In the genomic region with DNA sequence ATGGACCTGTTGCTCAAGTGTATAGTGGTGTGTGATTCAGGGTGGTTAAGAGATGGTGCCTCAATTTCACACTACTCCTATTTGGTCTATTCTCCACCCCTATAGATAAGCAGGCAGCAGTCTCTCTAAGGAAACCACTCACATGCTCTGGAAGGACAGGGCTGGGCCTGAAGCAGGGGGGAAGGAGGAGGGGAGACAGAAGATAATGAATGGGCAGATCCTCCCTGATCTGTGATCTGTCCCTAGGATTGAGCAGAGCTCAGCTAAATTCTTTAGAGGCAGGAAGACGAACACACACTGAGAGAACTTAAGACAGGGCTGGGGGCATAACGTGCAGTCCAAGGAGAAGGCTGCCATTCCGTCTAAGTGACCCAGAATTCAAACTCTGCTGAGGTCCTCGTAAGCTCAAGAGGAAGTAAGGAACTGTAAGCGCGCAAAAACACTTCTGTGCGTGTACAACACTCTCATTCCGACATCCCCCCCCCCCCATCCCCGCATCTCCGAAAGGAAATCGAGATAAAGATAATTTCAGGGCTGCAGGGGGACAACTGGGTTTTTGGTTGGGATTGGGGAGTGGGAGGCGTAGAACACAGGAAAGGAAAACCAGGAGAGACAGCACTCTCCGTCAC, we compare ENCODE assay signal across 9 mouse cellular contexts. TPM values are rescaled to one million over a fixed set of nuclear protein-coding genes. Genes with fewer than 3 reads are reported as not detected.
DNase-seq lines count a peak whose midpoint lies in the region; ATAC-seq and TF ChIP-seq lines count a peak whose summit lies in the region.
"Had no signal": no experiment of that assay in that cellular context is flagged by ENCODE, and none has a peak within 500 bp of the region (broad histone marks: within the 10 kb centered on the region; RNA-seq: fewer than 3 reads in every experiment).

No protein-coding gene starts in this region.

- peaks cover 15% of the 10 kb centered on the region for H3K36me3 ChIP-seq in heart, postnatal 0 days (replicated peaks; ENCODE audit: control insufficient read depth, insufficient read depth, low read length)
- H3K36me3 ChIP-seq in liver, embryonic 14.5 days (replicated peaks; ENCODE audit: control insufficient read depth, insufficient read depth, low read depth): peaks cover 17% of the 10 kb centered on the region

- no peaks in the 10 kb centered on the region for H3K27me3 ChIP-seq in heart, postnatal 0 days (ENCODE audit: control insufficient read depth, insufficient read depth, low read length)
- H3K27me3 ChIP-seq in liver, embryonic 14.5 days (ENCODE audit: control insufficient read depth, insufficient read depth, low read length): no peaks in the 10 kb centered on the region

- no peak for ATAC-seq in heart, postnatal 0 days (ENCODE audit: insufficient read depth, low read depth)
- 0 out of 2 replicates have a peak, but pooled peaks have one; percentile 7 for ATAC-seq in granulocyte monocyte progenitor cell, adult 5-6 weeks (replicated peaks; ENCODE audit: poor library complexity, severe bottlenecking)
- peak; percentile 57 for ATAC-seq in liver, embryonic 14.5 days (ENCODE audit: insufficient read depth)

- H3K4me1 ChIP-seq in heart, postnatal 0 days (ENCODE audit: control insufficient read depth, insufficient read depth): peaks cover 21% of the 10 kb centered on the region
- peaks cover 22 to 32% of the 10 kb centered on the region in 2 experiments for H3K4me1 ChIP-seq in liver, embryonic 14.5 days (replicated peaks; ENCODE audit: control insufficient read depth in 2 of 2, insufficient read depth in 2 of 2, low read length in 1 of 2)

- no peaks in the 10 kb centered on the region for H3K9me3 ChIP-seq in heart, postnatal 0 days (replicated peaks; ENCODE audit: control insufficient read depth, low read length)
- no peaks in the 10 kb centered on the region for H3K9me3 ChIP-seq in liver, embryonic 14.5 days (ENCODE audit: control insufficient read depth, low read length)

- peak overlapping the region; percentile 82 for H3K4me3 ChIP-seq in heart, postnatal 0 days (ENCODE audit: low read depth, low read length)
- peak overlapping the region; percentile 87 to 100 for H3K4me3 ChIP-seq in liver, embryonic 14.5 days (ENCODE audit: insufficient read depth in 1 of 2, low read depth in 2 of 2, low read length in 2 of 2)

- H3K27ac ChIP-seq in heart, postnatal 0 days (ENCODE audit: low read depth): peak overlapping the region; percentile 76
- H3K27ac ChIP-seq in liver, embryonic 14.5 days: peak overlapping the region; percentile 79

- peak overlapping the region; percentile 85 for H3K4me2 ChIP-seq in heart, postnatal 0 days (ENCODE audit: low read depth, low read length)
- peak overlapping the region; percentile 96 for H3K4me2 ChIP-seq in liver, embryonic 14.5 days (ENCODE audit: low read depth)

- intact Hi-C loops in heart, postnatal 36 days (cut with DNase I): loop anchor here (2.0 kb wide), 1 partner anchor 14 kb away; no protein-coding TSS in a partner anchor

- no peak for DNase-seq in heart, postnatal 0 days (ENCODE audit: low spot score)
- no peak for DNase-seq in heart, postnatal 36 days
- peak; percentile 35 for DNase-seq in MN1 (ENCODE audit: low spot score)
- DNase-seq in liver, embryonic 14.5 days (ENCODE audit: low read depth in 3 of 3, low spot score in 3 of 3): peak; percentile 75 to 77 (median 75)
- no peak for DNase-seq in frontal cortex, postnatal 10 days (ENCODE audit: low spot score in 2 of 2)
- DNase-seq in gastrocnemius, postnatal 10 days: no peak
- DNase-seq in thymus, postnatal 4 days: no peak

- no peak for TF ChIP-seq EP300 in heart, postnatal 0 days (IDR thresholded peaks at IDR 0.05; ENCODE audit: low read depth)
- TF ChIP-seq EP300 in liver, embryonic 14.5 days (IDR thresholded peaks at IDR 0.05; ENCODE audit: low read depth): peak; percentile 46; the same call in 1 of the 2 replicates

- no peak for TF ChIP-seq CTCF in heart, postnatal 0 days (IDR thresholded peaks at IDR 0.05; ENCODE audit: low read depth)
- TF ChIP-seq CTCF in liver, embryonic 14.5 days (IDR thresholded peaks at IDR 0.05; ENCODE audit: low read depth): no peak

- under 1% methylated on average over 13 of the region's 13 CpGs for WGBS in heart, postnatal 0 days
- under 1% methylated on average over 13 of the region's 13 CpGs for WGBS in liver, embryonic 14.5 days (ENCODE audit: insufficient replicate concordance)

- peak overlapping the region; percentile 91 for H3K9ac ChIP-seq in heart, postnatal 0 days (replicated peaks; ENCODE audit: low read depth, low read length)
- H3K9ac ChIP-seq in liver, embryonic 14.5 days (replicated peaks): peak overlapping the region; percentile 100

RNA-seq across cellular contexts. Expression of a gene that starts 0.8 kb away (rescaled TPM):
- total RNA-seq in heart, postnatal 0 days (2014; rRNA removed; ENCODE audit: low replicate concordance): 99.1 and 117 TPM in 2 replicates
- polyA plus RNA-seq in heart, postnatal 0 days (2015; fragmentation: Nextera tagmentation; extraction: Ambion mirVana): 11.0 and 12.0 TPM in 2 replicates
- 10 to 100 TPM; 54.3 to 62.1 TPM for total RNA-seq in heart, postnatal 36 days (2021)
- 116 and 132 TPM in 2 replicates for total RNA-seq in granulocyte monocyte progenitor cell, adult 5-6 weeks (2014; fragmentation: Nextera tagmentation)
- total RNA-seq in granulocyte monocyte progenitor cell, adult 5-6 weeks (2017): 103 and 113 TPM in 2 replicates
- 109 and 127 TPM in 2 replicates for polyA plus RNA-seq in liver, embryonic 14.5 days (2012; rRNA removed)
- 57.4 and 59.9 TPM in 2 replicates for polyA plus RNA-seq in liver, embryonic 14.5 days (2014; fragmentation: Nextera tagmentation; extraction: Ambion mirVana)
- 10 to 100 TPM; 63.0 to 64.7 TPM for total RNA-seq in gastrocnemius, postnatal 10 days (2021)

RNA-seq across cellular contexts. Expression of a gene that starts 22.5 kb away (rescaled TPM):
- not detected in 2 replicates for total RNA-seq in heart, postnatal 0 days (2014; rRNA removed; ENCODE audit: low replicate concordance)
- not detected in 2 replicates for polyA plus RNA-seq in heart, postnatal 0 days (2015; fragmentation: Nextera tagmentation; extraction: Ambion mirVana)
- not detected for total RNA-seq in heart, postnatal 36 days (2021)
- not detected in 2 replicates for total RNA-seq in granulocyte monocyte progenitor cell, adult 5-6 weeks (2014; fragmentation: Nextera tagmentation)
- total RNA-seq in granulocyte monocyte progenitor cell, adult 5-6 weeks (2017): not detected in 2 replicates
- 0.02 TPM in 1 of 2 replicates, not detected in the other for polyA plus RNA-seq in liver, embryonic 14.5 days (2012; rRNA removed)
- not detected in 2 replicates for polyA plus RNA-seq in liver, embryonic 14.5 days (2014; fragmentation: Nextera tagmentation; extraction: Ambion mirVana)
- total RNA-seq in gastrocnemius, postnatal 10 days (2021): not detected

RNA-seq across cellular contexts. Expression of a gene that starts 23.6 kb away (rescaled TPM):
- total RNA-seq in heart, postnatal 0 days (2014; rRNA removed; ENCODE audit: low replicate concordance): not detected in 2 replicates
- 0.22 TPM in 1 of 2 replicates, not detected in the other for polyA plus RNA-seq in heart, postnatal 0 days (2015; fragmentation: Nextera tagmentation; extraction: Ambion mirVana)
- total RNA-seq in heart, postnatal 36 days (2021): under 1 TPM in 1 of 2 experiments, not detected in 1; 0.43 TPM
- not detected in 2 replicates for total RNA-seq in granulocyte monocyte progenitor cell, adult 5-6 weeks (2014; fragmentation: Nextera tagmentation)
- total RNA-seq in granulocyte monocyte progenitor cell, adult 5-6 weeks (2017): not detected in 2 replicates
- polyA plus RNA-seq in liver, embryonic 14.5 days (2012; rRNA removed): not detected in 2 replicates
- polyA plus RNA-seq in liver, embryonic 14.5 days (2014; fragmentation: Nextera tagmentation; extraction: Ambion mirVana): 0.14 TPM in 1 of 2 replicates, not detected in the other
- not detected for total RNA-seq in gastrocnemius, postnatal 10 days (2021)
- polyA plus RNA-seq: brain, embryonic 14.5 days had no signal

RNA-seq across cellular contexts. Expression of a gene that starts 25.0 kb away (rescaled TPM):
- 15.2 and 17.6 TPM in 2 replicates for total RNA-seq in heart, postnatal 0 days (2014; rRNA removed; ENCODE audit: low replicate concordance)
- polyA plus RNA-seq in heart, postnatal 0 days (2015; fragmentation: Nextera tagmentation; extraction: Ambion mirVana): 15.8 and 16.1 TPM in 2 replicates
- total RNA-seq in heart, postnatal 36 days (2021): 10 to 100 TPM; 12.4 to 13.0 TPM
- 50.0 and 54.4 TPM in 2 replicates for total RNA-seq in granulocyte monocyte progenitor cell, adult 5-6 weeks (2014; fragmentation: Nextera tagmentation)
- total RNA-seq in granulocyte monocyte progenitor cell, adult 5-6 weeks (2017): 26.0 and 34.5 TPM in 2 replicates
- polyA plus RNA-seq in liver, embryonic 14.5 days (2012; rRNA removed): 13.0 and 13.8 TPM in 2 replicates
- polyA plus RNA-seq in liver, embryonic 14.5 days (2014; fragmentation: Nextera tagmentation; extraction: Ambion mirVana): 12.7 and 14.6 TPM in 2 replicates
- total RNA-seq in gastrocnemius, postnatal 10 days (2021): 10 to 100 TPM; 13.4 to 18.4 TPM

RNA-seq across cellular contexts. Expression of a gene that starts 25.5 kb away (rescaled TPM):
- not detected in 2 replicates for total RNA-seq in heart, postnatal 0 days (2014; rRNA removed; ENCODE audit: low replicate concordance)
- polyA plus RNA-seq in heart, postnatal 0 days (2015; fragmentation: Nextera tagmentation; extraction: Ambion mirVana): not detected in 2 replicates
- total RNA-seq in heart, postnatal 36 days (2021): not detected
- total RNA-seq in granulocyte monocyte progenitor cell, adult 5-6 weeks (2014; fragmentation: Nextera tagmentation): not detected in 2 replicates
- total RNA-seq in granulocyte monocyte progenitor cell, adult 5-6 weeks (2017): not detected in 2 replicates
- not detected in 2 replicates for polyA plus RNA-seq in liver, embryonic 14.5 days (2012; rRNA removed)
- not detected in 2 replicates for polyA plus RNA-seq in liver, embryonic 14.5 days (2014; fragmentation: Nextera tagmentation; extraction: Ambion mirVana)
- not detected for total RNA-seq in gastrocnemius, postnatal 10 days (2021)

Comparison
In these comparisons a context has a peak if more than half of its experiments do, and no peak if none do; other contexts are left out.
1. DNase-seq: peak in MN1 (single experiment) and liver, embryonic 14.5 days (3 of 3); none in heart, postnatal 0 days (single experiment), heart, postnatal 36 days (0 of 2), frontal cortex, postnatal 10 days (0 of 2), gastrocnemius, postnatal 10 days (single experiment) and thymus, postnatal 4 days (single experiment).